Mouse (Mus musculus) urinary bladder, adult 18-20 months (tissue): ENCODE results near the gene Dennd1b.

Experiments
- DNase-seq, 2 experiments: peaks; one replicate each; pipeline ENCODE4 v3.0.0; 2022; ENCODE audit warnings: low spot score in 2 of 2, mixed read lengths in 2 of 2

Gene Dennd1b

GRCm38 (mm10) chr1:139192635-139193034 is 229.4 kb downstream of the Dennd1b start:
- no peak for DNase-seq

- no peak for DNase-seq
Observed at GRCm38 (mm10) chr1:139194011-139194410, 230.8 kb downstream of the Dennd1b start.

GRCm38 (mm10) chr1:139194428-139195028 is 231.3 kb downstream of the Dennd1b start:
- DNase-seq: no peak

GRCm38 (mm10) chr1:139203026-139203425 is 239.8 kb downstream of the Dennd1b start:
- no peak for DNase-seq

GRCm38 (mm10) chr1:139206259-139206658 is 243.0 kb downstream of the Dennd1b start:
- no peak for DNase-seq

- no peak for DNase-seq
Observed at GRCm38 (mm10) chr1:139209796-139210195, 246.6 kb downstream of the Dennd1b start.

GRCm38 (mm10) chr1:139210505-139210904 is 247.3 kb downstream of the Dennd1b start:
- no peak for DNase-seq

GRCm38 (mm10) chr1:139215311-139215710 is 252.1 kb downstream of the Dennd1b start:
- no peak for DNase-seq

GRCm38 (mm10) chr1:139223804-139224203 is 260.6 kb downstream of the Dennd1b start:
- DNase-seq: no peak

- no peak for DNase-seq
Observed at GRCm38 (mm10) chr1:139224309-139224949, 261.2 kb downstream of the Dennd1b start.
